Mouse (Mus musculus) small intestine, adult 2 months (tissue): ENCODE data around the gene Plgrkt.

Source experiments
- CTCF ChIP-seq: fragments of 200-500 bp; IDR thresholded peaks from 2 replicates; pipeline ENCODE4 v1.5.1; 2012; ENCODE audit warnings: low read depth, mild to moderate bottlenecking, control low read depth, inconsistent platforms, low read length, moderate library complexity, mixed read lengths; ENCODE audit not compliant: insufficient replicate concordance, insufficient read length; ENCODE audit errors: extremely low read depth
- POLR2A ChIP-seq: fragments of 200-500 bp; IDR thresholded peaks from 2 replicates; pipeline ENCODE4 v1.6.1; 2012; ENCODE audit warnings: low read depth, mild to moderate bottlenecking, control low read depth, inconsistent platforms, low read length, moderate library complexity

- TF ChIP-seq POLR2A (no peak), CTCF (no peak)
These were observed 33.3 kb upstream of the Plgrkt start for GRCm38 (mm10) chr19:29400466-29400865.
